Comparison of ENCODE assay signal across 8 mouse cellular contexts in genomic region chr13:21910735-21911134, GRCm38 (mm10). TPM values are rescaled to one million over a fixed set of nuclear protein-coding genes. Genes with fewer than 3 reads are reported as not detected.
DNase-seq lines count a peak whose midpoint lies in the region; ATAC-seq and TF ChIP-seq lines count a peak whose summit lies in the region.

No protein-coding gene starts in this region.

- H3K9ac ChIP-seq in hindbrain, embryonic 14.5 days, result no peak overlapping the region

- no peaks in the 10 kb centered on the region for H3K36me3 ChIP-seq in hindbrain, embryonic 14.5 days (replicated peaks; ENCODE audit: control insufficient read depth, insufficient read depth)
- no peaks in the 10 kb centered on the region for H3K36me3 ChIP-seq in myocyte (ENCODE audit: control insufficient read depth, insufficient read depth)

- no peak for ATAC-seq in hindbrain, embryonic 14.5 days (ENCODE audit: low FRiP score)

- TF ChIP-seq CTCF in layer of hippocampus, adult 2 months (conservative IDR thresholded peaks at IDR 0.05), result no peak

- H3K79me2 ChIP-seq in myocyte (ENCODE audit: control insufficient read depth, insufficient read depth), result no peaks in the 10 kb centered on the region

- DNase-seq in layer of hippocampus, adult 2 months (ENCODE audit: low spot score in 2 of 2), result no peak
- DNase-seq in layer of hippocampus, postnatal 25 days (ENCODE audit: extremely low spot score in 1 of 2, low spot score in 1 of 2), result no peak
- DNase-seq in c-Kit-positive CD71-positive TER-119-positive erythroid progenitor cells, embryonic 14.5 days (ENCODE audit: low spot score), result peak; percentile 29
- DNase-seq in hindbrain, embryonic 14.5 days (ENCODE audit: low spot score), result no peak
- no peak for DNase-seq in gastrocnemius, postnatal 25 days
- DNase-seq in layer of hippocampus, adult 9-11 months, result no peak
- DNase-seq in gastrocnemius, postnatal 36 days, result no peak

- H3K27me3 ChIP-seq in hindbrain, embryonic 14.5 days (ENCODE audit: control insufficient read depth, insufficient read depth, low read length), result peaks cover 34% of the 10 kb centered on the region
- no peaks in the 10 kb centered on the region for H3K27me3 ChIP-seq in myocyte (ENCODE audit: control insufficient read depth, insufficient read depth, insufficient read length)

- intact Hi-C loops in gastrocnemius, postnatal 36 days (cut with DNase I), result no loop called here

- H3ac ChIP-seq in myocyte (ENCODE audit: control insufficient read depth, insufficient read length), result no peak overlapping the region

- TF ChIP-seq POLR2A in myocyte (IDR thresholded peaks at IDR 0.05; ENCODE audit: insufficient read length, low read depth), result no peak

- WGBS in hindbrain, embryonic 14.5 days, result 4% methylated on average over 7 of the region's 7 CpGs

- no peaks in the 10 kb centered on the region for H3K9me3 ChIP-seq in hindbrain, embryonic 14.5 days (ENCODE audit: control insufficient read depth, low read length)

- peak overlapping the region; percentile 28 for H3K4me2 ChIP-seq in hindbrain, embryonic 14.5 days (replicated peaks)
- H3K4me2 ChIP-seq in myocyte (ENCODE audit: low read depth), result peak overlapping the region; percentile 71

- peak overlapping the region; percentile 6 for H3K4me3 ChIP-seq in layer of hippocampus, adult 2 months
- H3K4me3 ChIP-seq in hindbrain, embryonic 14.5 days (replicated peaks; ENCODE audit: low read length), result peak overlapping the region; percentile 12
- peak overlapping the region; percentile 13 for H3K4me3 ChIP-seq in myocyte

- no peak overlapping the region for H3K27ac ChIP-seq in layer of hippocampus, adult 2 months
- no peak overlapping the region for H3K27ac ChIP-seq in hindbrain, embryonic 14.5 days

- H3K4me1 ChIP-seq in hindbrain, embryonic 14.5 days (replicated peaks; ENCODE audit: control insufficient read depth, insufficient read depth, low read length), result no peaks in the 10 kb centered on the region

TF ChIP-seq in myocyte, 11 proteins besides CTCF, POLR2A, EP300 and RAD21:
- TF ChIP-seq REST (IDR thresholded peaks at IDR 0.05; ENCODE audit: insufficient read depth, insufficient read length) (no peak), USF1 (IDR thresholded peaks at IDR 0.05; ENCODE audit: low read depth) (no peak), TCF12 (IDR thresholded peaks at IDR 0.05; ENCODE audit: insufficient read depth, poor library complexity, severe bottlenecking) (no peak), MYOG (IDR thresholded peaks at IDR 0.05; ENCODE audit: control insufficient read depth in 1 of 3, insufficient read depth in 1 of 3, insufficient read length in 2 of 3, low read depth in 2 of 3) (no peak), TCF3 (IDR thresholded peaks at IDR 0.05; ENCODE audit: insufficient read length, low read depth) (no peak), CEBPB (IDR thresholded peaks at IDR 0.05; ENCODE audit: insufficient read depth, poor library complexity, severe bottlenecking) (no peak), POLR2AphosphoS2 (IDR thresholded peaks at IDR 0.05; ENCODE audit: insufficient read length, low read depth) (no peak), E2F4 (IDR thresholded peaks at IDR 0.05; ENCODE audit: insufficient read depth) (no peak), SRF (IDR thresholded peaks at IDR 0.05; ENCODE audit: control insufficient read depth, insufficient read length, low read depth) (no peak), MAX (IDR thresholded peaks at IDR 0.05; ENCODE audit: low read depth) (no peak)

RNA-seq across cellular contexts. Expression of gene Zfp184, which starts 34.2 kb away (rescaled TPM):
- total RNA-seq in layer of hippocampus, adult 2 months (2021), result 1 to 10 TPM; 3.5 to 4.6 TPM
- total RNA-seq in layer of hippocampus, postnatal 25 days (2021), result 1 to 10 TPM; 2.9 to 4.2 TPM
- polyA plus RNA-seq in hindbrain, embryonic 14.5 days (2014; fragmentation: Nextera tagmentation; extraction: Ambion mirVana), result 14.9 and 18.2 TPM in 2 replicates
- 0.89 TPM for polyA plus RNA-seq in myocyte (2012; fragmentation: generic; extraction: Trizol)
- total RNA-seq in gastrocnemius, postnatal 25 days (2021), result under 1 TPM; 0.26 to 0.54 TPM
- total RNA-seq in gastrocnemius, postnatal 36 days (2021), result under 1 TPM; 0.26 to 0.30 TPM
